Mouse (Mus musculus): Measurements from ENCODE around the gene Thbs3. TPM values are rescaled to one million over a fixed set of nuclear protein-coding genes. Genes with fewer than 3 reads are reported as not detected.
A peak's percentile ranks its signal among the peaks of the same experiment; 100 is the strongest.

Gene Thbs3
- total and polyA plus RNA-seq, 3 experiments = 4.3 to 6.1 (median 5.7) TPM

GRCm38 (mm10) chr3:89227307-89228179 lies 12.6 kb downstream of the Thbs3 start:
- no peaks in the 10 kb centered on the region for H3K27me3 ChIP-seq (replicated peaks)
- in situ Hi-C loops (cut with MboI; ENCODE audit: low pct_ligation_motif_present, low pct_unique_long_range_greater_than_20kb, low sequenced_read_pairs) = no loop called here
- no peaks in the 10 kb centered on the region for H3K79me2 ChIP-seq (replicated peaks; ENCODE audit: control insufficient read depth, extremely low read depth, insufficient read depth, poor library complexity, severe bottlenecking)
- peak overlapping the region; percentile 7; the same call in 1 of the 2 replicates for H3K4me2 ChIP-seq (ENCODE audit: insufficient read depth, low read depth, poor library complexity, severe bottlenecking)
- H3K36me3 ChIP-seq (replicated peaks in 1 of 2; ENCODE audit: control insufficient read depth in 1 of 2, insufficient read depth in 1 of 2, low read length in 1 of 2) = peaks cover 0 to 21% of the 10 kb centered on the region in 2 experiments
- dilution Hi-C loops (cut with MboI; ENCODE audit: extremely low pct_ligation_motif_present, extremely low pct_unique_long_range_greater_than_20kb, low sequenced_read_pairs) = no loop called here
- TF ChIP-seq ZC3H11A (IDR thresholded peaks at IDR 0.05; ENCODE audit: low read depth, low read length) (no peak), MEF2A (IDR thresholded peaks at IDR 0.05; ENCODE audit: borderline replicate concordance, low read depth, low read length) (no peak)
- no peak overlapping the region for H3K9ac ChIP-seq (ENCODE audit: insufficient read depth, low read depth)
- H3K4me1 ChIP-seq (ENCODE audit: control insufficient read depth in 1 of 2, insufficient read depth in 2 of 2) = peaks cover 9 to 34% of the 10 kb centered on the region in 2 experiments
- DNase-seq (ENCODE audit: extremely low read depth) = no peak
- H3K9me3 ChIP-seq (replicated peaks; ENCODE audit: low read length) = no peaks in the 10 kb centered on the region
- H3K4me3 ChIP-seq (replicated peaks in 1 of 3; ENCODE audit: low read depth in 2 of 3, low read length in 2 of 3, poor library complexity in 1 of 3) = peak overlapping the region in 1 of 3 experiments; percentile 43
- no peak overlapping the region for H3K27ac ChIP-seq (ENCODE audit: insufficient read depth, low read depth)

GRCm38 (mm10) chr3:89228180-89228549 lies 13.2 kb downstream of the Thbs3 start:
- in situ Hi-C loops (cut with MboI; ENCODE audit: low pct_ligation_motif_present, low pct_unique_long_range_greater_than_20kb, low sequenced_read_pairs) (no loop called here), dilution Hi-C loops (cut with MboI; ENCODE audit: extremely low pct_ligation_motif_present, extremely low pct_unique_long_range_greater_than_20kb, low sequenced_read_pairs) (no loop called here)
- Histone ChIP-seq H3K9me3 (replicated peaks; ENCODE audit: low read length) (no peaks in the 10 kb centered on the region), H3K36me3 (replicated peaks in 1 of 2; ENCODE audit: control insufficient read depth in 1 of 2, insufficient read depth in 1 of 2, low read length in 1 of 2) (peaks cover 0 to 18% of the 10 kb centered on the region in 2 experiments), H3K4me2 (ENCODE audit: insufficient read depth, low read depth, poor library complexity, severe bottlenecking) (peak overlapping the region; percentile 54), H3K27me3 (replicated peaks) (no peaks in the 10 kb centered on the region), H3K27ac (ENCODE audit: insufficient read depth, low read depth) (no peak overlapping the region), H3K4me1 (ENCODE audit: control insufficient read depth in 1 of 2, insufficient read depth in 2 of 2) (peaks cover 12 to 40% of the 10 kb centered on the region in 2 experiments), H3K9ac (ENCODE audit: insufficient read depth, low read depth) (peak overlapping the region; percentile 64), H3K79me2 (replicated peaks; ENCODE audit: control insufficient read depth, extremely low read depth, insufficient read depth, poor library complexity, severe bottlenecking) (no peaks in the 10 kb centered on the region), H3K4me3 (replicated peaks in 1 of 3; ENCODE audit: low read depth in 2 of 3, low read length in 2 of 3, poor library complexity in 1 of 3) (peak overlapping the region in 1 of 3 experiments; percentile 43)
- DNase-seq (ENCODE audit: extremely low read depth) = peak; percentile 77
- TF ChIP-seq SMC3 (IDR thresholded peaks at IDR 0.05; ENCODE audit: low read depth, low read length) (peak; percentile 72), TCF12 (IDR thresholded peaks at IDR 0.05; ENCODE audit: low read depth, low read length) (peak; percentile 47), MAZ (IDR thresholded peaks at IDR 0.05; ENCODE audit: low read depth, low read length) (no peak), UBTF (IDR thresholded peaks at IDR 0.05; ENCODE audit: low read depth, low read length) (no peak), GABPA (IDR thresholded peaks at IDR 0.05; ENCODE audit: insufficient replicate concordance, low read depth, low read length) (no peak), MYC (IDR thresholded peaks at IDR 0.05; ENCODE audit: low read depth, low read length) (no peak), TBP (conservative IDR thresholded peaks at IDR 0.05; ENCODE audit: low read depth, low read length) (no peak), BHLHE40 (IDR thresholded peaks at IDR 0.05; ENCODE audit: low read depth, low read length) (0 out of 2 replicates have a peak, but pooled peaks have one; percentile 29), NELFE (IDR thresholded peaks at IDR 0.05; ENCODE audit: low read depth, low read length) (peak; percentile 44; the same call in 1 of the 2 replicates), PAX5 (IDR thresholded peaks at IDR 0.05; ENCODE audit: low read length) (no peak), ZKSCAN1 (IDR thresholded peaks at IDR 0.05; ENCODE audit: borderline replicate concordance, low read depth, low read length) (no peak), POLR2A (IDR thresholded peaks at IDR 0.05; ENCODE audit: low read depth, low read length) (peak; percentile 19; the same call in 1 of the 2 replicates), EP300 (IDR thresholded peaks at IDR 0.05; ENCODE audit: low read length) (no peak), NRF1 (IDR thresholded peaks at IDR 0.05; ENCODE audit: low read depth, low read length) (peak; percentile 28; the same call in 1 of the 2 replicates), HCFC1 (IDR thresholded peaks at IDR 0.05; ENCODE audit: low read depth, low read length) (peak; percentile 46; the same call in 1 of the 2 replicates), MEF2A (IDR thresholded peaks at IDR 0.05; ENCODE audit: borderline replicate concordance, low read depth, low read length) (no peak), ETS1 (conservative IDR thresholded peaks at IDR 0.05; ENCODE audit: low read depth, low read length) (no peak), CHD2 (IDR thresholded peaks at IDR 0.05; ENCODE audit: low read length) (peak; percentile 37; the same call in 1 of the 2 replicates), ZC3H11A (IDR thresholded peaks at IDR 0.05; ENCODE audit: low read depth, low read length) (peak; percentile 18; the same call in 1 of the 2 replicates), USF1 (IDR thresholded peaks at IDR 0.05; ENCODE audit: low read depth, low read length) (no peak), RAD21 (IDR thresholded peaks at IDR 0.05; ENCODE audit: low read depth, low read length) (peak; percentile 57), MAX (IDR thresholded peaks at IDR 0.05; ENCODE audit: low read length) (no peak), ZNF384 (IDR thresholded peaks at IDR 0.05; ENCODE audit: low read depth, low read length) (no peak), USF2 (conservative IDR thresholded peaks at IDR 0.05; ENCODE audit: low read depth, low read length) (no peak), IRF4 (IDR thresholded peaks at IDR 0.05; ENCODE audit: low read depth, low read length) (peak; percentile 33; the same call in 1 of the 2 replicates), MXI1 (IDR thresholded peaks at IDR 0.05; ENCODE audit: low read depth, low read length) (no peak), JUN (IDR thresholded peaks at IDR 0.05; ENCODE audit: insufficient read depth, low read depth, low read length) (no peak), CHD1 (IDR thresholded peaks at IDR 0.05; ENCODE audit: low read depth, low read length) (no peak), JUND (conservative IDR thresholded peaks at IDR 0.05; ENCODE audit: low read depth, low read length) (no peak), ELF1 (IDR thresholded peaks at IDR 0.05; ENCODE audit: low read depth, low read length) (peak; percentile 75), SIN3A (IDR thresholded peaks at IDR 0.05; ENCODE audit: low read length) (peak; percentile 52)

All from CH12.LX (cell line).